Comparison of ENCODE assay signal across 8 mouse cellular contexts in the genomic region with DNA sequence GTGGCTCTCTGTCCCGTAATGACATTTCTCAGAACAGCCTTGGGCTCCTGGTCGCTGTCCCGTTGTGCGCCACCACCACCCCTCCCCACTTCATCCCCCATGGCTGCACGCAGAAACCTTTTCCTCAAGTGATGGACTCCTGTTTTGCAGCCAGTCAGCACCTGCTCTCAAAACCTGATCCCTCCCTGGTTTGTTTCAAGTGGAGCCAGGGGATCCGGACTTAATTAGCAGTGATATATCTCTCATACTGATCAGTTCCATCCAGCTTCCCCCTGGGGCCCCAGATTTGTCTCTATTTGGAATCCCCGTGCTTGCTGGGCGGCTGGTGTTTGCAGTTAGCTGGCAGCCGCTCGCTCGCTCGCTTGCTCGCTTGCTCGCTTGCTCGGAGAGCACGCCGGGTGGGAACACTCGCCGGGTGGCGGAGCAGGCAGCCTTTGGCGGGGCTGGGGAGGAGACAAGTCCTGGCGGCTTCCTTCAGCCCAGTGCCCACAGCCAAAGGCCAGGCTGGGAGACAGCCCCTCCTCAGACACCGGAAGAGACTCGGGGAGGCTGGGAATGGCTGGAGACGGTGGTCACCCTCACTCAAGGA.
A peak's percentile ranks its signal among the peaks of the same experiment; 100 is the strongest.
DNase-seq lines count a peak whose midpoint lies in the region; ATAC-seq and TF ChIP-seq lines count a peak whose summit lies in the region.

No protein-coding gene starts in this region.

- peak overlapping the region; percentile 70 for H3K4me3 ChIP-seq in megakaryocyte, embryonic 14.5 days (replicated peaks)
- peak overlapping the region; percentile 35 for H3K4me3 ChIP-seq in kidney, embryonic 14.5 days (ENCODE audit: low read length)
- H3K4me3 ChIP-seq in liver, embryonic 14.5 days (ENCODE audit: insufficient read depth in 1 of 2, low read depth in 2 of 2, low read length in 2 of 2), result peak overlapping the region in 1 of 2 experiments; percentile 6; a peak in 2 of 4 replicates
- H3K4me3 ChIP-seq in neural tube, embryonic 14.5 days (ENCODE audit: low read depth, low read length), result peak overlapping the region; percentile 32

- no peak for TF ChIP-seq EP300 in liver, embryonic 14.5 days (IDR thresholded peaks at IDR 0.05; ENCODE audit: low read depth)

- DNase-seq in cerebellum, postnatal 36 days, result peak; percentile 31 to 33
- peak; percentile 10 to 24 for DNase-seq in heart, adult 9 months (ENCODE audit: low spot score in 2 of 2)
- DNase-seq in liver, embryonic 14.5 days (ENCODE audit: low read depth in 3 of 3, low spot score in 3 of 3), result no peak
- no peak for DNase-seq in spleen, adult 18-20 months

- peaks cover 20% of the 10 kb centered on the region; the same call in 1 of the 2 replicates for H3K9me3 ChIP-seq in megakaryocyte, embryonic 14.5 days
- H3K9me3 ChIP-seq in kidney, embryonic 14.5 days (ENCODE audit: control insufficient read depth, low read length), result no peaks in the 10 kb centered on the region
- no peaks in the 10 kb centered on the region for H3K9me3 ChIP-seq in liver, embryonic 14.5 days (ENCODE audit: control insufficient read depth, low read length)
- H3K9me3 ChIP-seq in neural tube, embryonic 14.5 days (ENCODE audit: control insufficient read depth, low read length), result no peaks in the 10 kb centered on the region

- peak overlapping the region; percentile 70 for H3K4me2 ChIP-seq in kidney, embryonic 14.5 days (replicated peaks; ENCODE audit: low read depth, low read length)
- peak overlapping the region; percentile 16 for H3K4me2 ChIP-seq in liver, embryonic 14.5 days (ENCODE audit: low read depth)
- H3K4me2 ChIP-seq in neural tube, embryonic 14.5 days (ENCODE audit: low read depth, low read length), result peak overlapping the region; percentile 78

- H3K27ac ChIP-seq in kidney, embryonic 14.5 days (ENCODE audit: low read depth, low read length), result peak overlapping the region; percentile 63
- H3K27ac ChIP-seq in liver, embryonic 14.5 days, result no peak overlapping the region
- peak overlapping the region; percentile 81 for H3K27ac ChIP-seq in neural tube, embryonic 14.5 days (ENCODE audit: low read depth, low read length)

- no peak for ATAC-seq in megakaryocyte, adult 5-6 weeks (ENCODE audit: poor library complexity, severe bottlenecking)
- peak; percentile 86 for ATAC-seq in kidney, embryonic 14.5 days (ENCODE audit: low FRiP score, low TSS enrichment)
- no peak for ATAC-seq in liver, embryonic 14.5 days (ENCODE audit: insufficient read depth)
- peak; percentile 83 for ATAC-seq in neural tube, embryonic 14.5 days (ENCODE audit: low read depth)

- WGBS in kidney, embryonic 14.5 days, result 0% methylated on average over 25 of the region's 25 CpGs
- WGBS in liver, embryonic 14.5 days (ENCODE audit: insufficient replicate concordance), result 2% methylated on average over 25 of the region's 25 CpGs
- 1% methylated on average over 25 of the region's 25 CpGs for WGBS in neural tube, embryonic 14.5 days

- H3K36me3 ChIP-seq in megakaryocyte, embryonic 14.5 days (replicated peaks; ENCODE audit: low read length), result no peaks in the 10 kb centered on the region
- H3K36me3 ChIP-seq in kidney, embryonic 14.5 days (ENCODE audit: control insufficient read depth, insufficient read depth, low read length), result no peaks in the 10 kb centered on the region
- no peaks in the 10 kb centered on the region for H3K36me3 ChIP-seq in liver, embryonic 14.5 days (replicated peaks; ENCODE audit: control insufficient read depth, insufficient read depth, low read depth)
- H3K36me3 ChIP-seq in neural tube, embryonic 14.5 days (ENCODE audit: control insufficient read depth, insufficient read depth, low read length), result no peaks in the 10 kb centered on the region

- H3K4me1 ChIP-seq in megakaryocyte, embryonic 14.5 days, result peaks cover 6% of the 10 kb centered on the region; the same call in 1 of the 2 replicates
- H3K4me1 ChIP-seq in kidney, embryonic 14.5 days (ENCODE audit: control insufficient read depth, insufficient read depth, low read length), result peaks cover 7% of the 10 kb centered on the region; the same call in 1 of the 2 replicates
- no peaks in the 10 kb centered on the region for H3K4me1 ChIP-seq in liver, embryonic 14.5 days (replicated peaks; ENCODE audit: control insufficient read depth in 2 of 2, insufficient read depth in 2 of 2, low read length in 1 of 2)
- peaks cover 5% of the 10 kb centered on the region; the same call in 1 of the 2 replicates for H3K4me1 ChIP-seq in neural tube, embryonic 14.5 days (ENCODE audit: control insufficient read depth, insufficient read depth, low read length)

- H3K9ac ChIP-seq in kidney, embryonic 14.5 days (ENCODE audit: low read depth, low read length), result peak overlapping the region; percentile 58
- no peak overlapping the region for H3K9ac ChIP-seq in liver, embryonic 14.5 days (replicated peaks)
- peak overlapping the region; percentile 55 for H3K9ac ChIP-seq in neural tube, embryonic 14.5 days (replicated peaks; ENCODE audit: low read depth, low read length)

- peaks cover 46% of the 10 kb centered on the region for H3K27me3 ChIP-seq in megakaryocyte, embryonic 14.5 days (replicated peaks)
- no peaks in the 10 kb centered on the region for H3K27me3 ChIP-seq in kidney, embryonic 14.5 days (ENCODE audit: control insufficient read depth, insufficient read depth, low read length)
- no peaks in the 10 kb centered on the region for H3K27me3 ChIP-seq in liver, embryonic 14.5 days (ENCODE audit: control insufficient read depth, insufficient read depth, low read length)
- no peaks in the 10 kb centered on the region for H3K27me3 ChIP-seq in neural tube, embryonic 14.5 days (ENCODE audit: control insufficient read depth, insufficient read depth, low read length)

- no peak for TF ChIP-seq CTCF in liver, embryonic 14.5 days (IDR thresholded peaks at IDR 0.05; ENCODE audit: low read depth)

Comparison
In these comparisons a context has a peak if more than half of its experiments do, and no peak if none do; other contexts are left out.
1. ATAC-seq: peak in kidney, embryonic 14.5 days (single experiment) and neural tube, embryonic 14.5 days (single experiment); none in megakaryocyte, adult 5-6 weeks (single experiment) and liver, embryonic 14.5 days (single experiment).
2. DNase-seq: peak in cerebellum, postnatal 36 days (2 of 2) and heart, adult 9 months (2 of 2); none in liver, embryonic 14.5 days (0 of 3) and spleen, adult 18-20 months (0 of 2).
3. H3K4me2 ChIP-seq: peak in every context shown above with its lines; median percentile 78 in neural tube, embryonic 14.5 days; 70 in kidney, embryonic 14.5 days; 16 in liver, embryonic 14.5 days.